Mouse (Mus musculus): ENCODE measurements around the gene Gm17387. TPM values are rescaled to one million over a fixed set of nuclear protein-coding genes. Genes with fewer than 3 reads are reported as not detected.
"Not testable (repeated sequence)": the region's sequence is repeated elsewhere in the genome, so short reads cannot be mapped to it uniquely, and the experiment has no call there.

Gene Gm17387
- polyA plus RNA-seq, 1 experiment from 2014 or later = not detected

DNA sequence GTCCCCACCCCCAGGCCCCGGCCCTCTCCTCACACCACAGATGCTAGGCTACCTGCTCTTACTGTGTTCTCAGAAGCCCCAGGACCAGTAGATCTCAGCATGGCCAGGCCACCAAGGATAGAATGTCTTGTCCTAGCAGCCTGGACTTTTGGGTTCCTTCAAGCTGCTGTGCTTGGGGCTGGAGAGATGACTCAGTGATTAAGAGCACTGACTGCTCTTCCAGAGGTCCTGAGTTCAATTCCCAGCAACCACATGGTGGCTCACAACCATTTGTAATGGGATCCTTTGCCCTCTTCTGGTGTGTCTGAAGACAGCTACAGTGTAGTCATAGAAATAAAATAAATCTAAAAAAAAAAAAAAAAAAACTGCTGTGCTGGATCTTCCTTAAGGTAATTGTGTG lies 11.1 kb upstream of the Gm17387 start, which contains the start of gene Ifitm6:
Ifitm6 (minus strand) TSS at position 101 of the 400 bp plus-strand sequence.
- 96% methylated on average over 1 of the region's 1 CpGs for WGBS
- H3K4me3 ChIP-seq (replicated peaks); H3K36me3 ChIP-seq; H3K4me2 ChIP-seq; H3K9me3 ChIP-seq; H3K4me1 ChIP-seq (replicated peaks); H3K9ac ChIP-seq (replicated peaks); H3K27me3 ChIP-seq; ATAC-seq (ENCODE audit: insufficient number of reproducible peaks, insufficient read depth, low FRiP score, low TSS enrichment, low read depth); H3K27ac ChIP-seq: not testable (repeated sequence)

DNA sequence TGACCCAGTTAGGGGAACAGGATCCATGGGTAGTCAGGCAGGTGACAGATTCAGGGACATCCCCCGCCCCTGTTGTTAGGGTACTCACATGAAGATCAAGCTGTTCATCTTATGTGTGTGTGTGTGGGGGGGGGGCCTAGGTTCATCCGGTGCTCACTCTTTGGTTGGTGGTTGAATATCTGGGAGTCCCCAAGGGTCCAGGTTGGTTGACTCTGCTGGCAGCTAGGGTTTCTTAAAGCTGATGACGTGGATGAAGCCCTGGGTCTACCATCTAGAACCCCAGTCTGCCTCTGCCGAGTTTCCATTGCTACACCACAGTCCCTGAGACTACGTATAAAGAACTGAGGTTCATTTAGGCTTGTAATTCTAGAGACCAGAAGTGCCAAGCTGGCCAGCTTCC lies 9.9 kb upstream of the Gm17387 start:
- H3K9me3 ChIP-seq = no peaks in the 10 kb centered on the region
- WGBS = 91% methylated on average over 5 of the region's 5 CpGs
- ATAC-seq (ENCODE audit: insufficient number of reproducible peaks, insufficient read depth, low FRiP score, low TSS enrichment, low read depth) = no peak

DNA sequence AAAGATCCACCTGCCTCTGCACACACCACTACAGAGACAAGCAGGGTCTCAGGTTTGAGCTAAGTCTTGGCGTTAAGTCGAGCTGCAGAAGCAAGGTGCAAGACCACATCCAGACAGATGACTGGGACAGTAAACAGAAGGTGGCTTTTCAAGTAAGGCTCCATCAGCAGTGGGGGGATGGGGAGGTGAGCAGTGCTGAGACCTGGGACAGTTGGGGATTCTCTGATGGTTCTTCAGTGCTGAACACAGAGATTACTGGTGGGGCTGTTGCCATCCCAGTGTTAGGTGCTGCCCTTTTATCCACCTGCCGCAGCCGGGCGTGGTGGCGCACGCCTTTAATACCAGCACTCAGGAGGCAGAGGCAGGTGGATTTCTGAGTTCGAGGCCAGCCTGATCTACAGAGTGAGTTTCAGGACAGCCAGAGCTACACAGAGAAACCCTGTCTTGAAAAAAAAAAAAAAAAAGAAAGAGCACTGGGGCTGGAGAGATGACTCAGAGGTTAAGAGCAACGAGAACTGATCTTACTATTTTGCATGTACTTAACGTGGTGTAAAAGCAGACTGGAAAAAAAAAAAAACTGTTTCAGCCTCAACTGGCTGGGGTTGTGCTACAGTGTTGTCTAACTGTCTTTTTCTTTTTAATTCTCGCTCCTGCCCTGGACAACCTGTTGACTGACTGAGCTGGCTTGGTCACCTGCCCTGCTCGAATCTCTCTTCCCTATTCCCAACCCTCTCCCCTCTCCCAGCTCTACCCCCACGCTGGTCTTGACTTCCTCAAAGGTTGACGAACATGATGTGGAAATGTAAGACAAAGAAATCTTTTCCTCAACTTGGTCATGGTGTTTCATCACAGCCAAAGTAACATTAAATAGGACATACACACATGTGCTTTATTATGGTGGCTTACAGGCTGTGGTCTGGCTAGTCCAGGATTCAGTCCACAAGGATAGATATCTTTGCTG lies 7.2 kb upstream of the Gm17387 start:
- no peak overlapping the region for H3K4me3 ChIP-seq (replicated peaks)
- no peaks in the 10 kb centered on the region for H3K9me3 ChIP-seq
- H3K9ac ChIP-seq (replicated peaks) = no peak overlapping the region
- 82% methylated on average over 14 of the region's 14 CpGs for WGBS
- no peak for ATAC-seq (ENCODE audit: insufficient number of reproducible peaks, insufficient read depth, low FRiP score, low TSS enrichment, low read depth)
- H3K4me1 ChIP-seq (replicated peaks) = peaks cover 3% of the 10 kb centered on the region; the same call in 1 of the 2 replicates
- H3K27ac ChIP-seq = no peak overlapping the region
- no peak overlapping the region for H3K4me2 ChIP-seq
- no peaks in the 10 kb centered on the region for H3K27me3 ChIP-seq
- H3K36me3 ChIP-seq = no peaks in the 10 kb centered on the region

More for the DNA sequence above, 9.9 kb upstream of the Gm17387 start:
- H3K27ac ChIP-seq = no peak overlapping the region
- H3K4me2 ChIP-seq = no peak overlapping the region
- no peaks in the 10 kb centered on the region for H3K4me1 ChIP-seq (replicated peaks)
- no peaks in the 10 kb centered on the region for H3K36me3 ChIP-seq
- H3K27me3 ChIP-seq = no peaks in the 10 kb centered on the region
- H3K9ac ChIP-seq (replicated peaks) = no peak overlapping the region
- H3K4me3 ChIP-seq (replicated peaks) = no peak overlapping the region

DNA sequence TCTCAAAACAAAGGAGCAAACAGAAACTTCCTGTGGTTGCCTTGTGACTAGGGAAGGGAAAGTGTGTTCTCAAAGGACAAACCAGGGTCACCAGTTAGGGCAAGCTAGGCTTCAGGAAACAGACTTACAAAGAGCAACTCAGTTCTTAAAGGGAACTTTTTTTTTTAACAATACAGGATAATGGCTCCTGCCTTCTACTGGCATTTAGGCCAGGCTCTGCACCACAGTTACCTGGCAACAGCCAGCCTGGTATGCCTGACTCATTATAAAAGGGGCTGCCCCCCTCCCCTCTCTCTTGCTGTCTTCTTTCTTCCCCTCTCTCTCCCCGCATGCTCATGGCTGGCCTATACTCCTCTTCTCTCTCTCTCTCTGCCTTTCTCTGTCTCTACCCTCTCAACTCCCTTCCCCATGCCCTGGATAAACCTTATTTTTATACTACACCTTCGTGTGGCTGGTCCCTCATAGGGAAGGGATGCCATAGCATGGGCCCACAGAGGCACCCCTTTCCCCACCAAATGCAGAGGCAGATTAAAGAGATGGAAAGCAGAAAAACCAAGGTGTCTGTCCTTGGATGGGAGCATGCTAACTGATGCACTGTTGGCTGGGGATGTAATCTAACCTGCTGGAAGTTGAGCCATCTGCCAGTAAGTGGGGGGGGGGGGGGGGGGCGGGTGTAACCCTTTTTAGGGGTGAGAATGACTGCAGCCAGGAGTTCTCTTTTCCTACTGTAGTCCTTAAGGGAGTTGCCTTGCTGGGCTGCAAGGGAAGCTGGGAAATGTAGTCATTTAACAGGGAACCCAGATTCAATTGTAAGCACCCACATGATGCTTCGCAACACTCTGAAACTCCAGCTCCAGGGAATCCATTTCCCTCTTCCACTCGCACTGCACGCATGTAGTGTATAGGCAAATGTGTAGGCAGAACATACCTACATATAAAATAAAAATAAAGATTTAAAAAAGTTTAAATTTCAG lies 3.8 kb upstream of the Gm17387 start:
- H3K9ac ChIP-seq (replicated peaks) = no peak overlapping the region
- no peaks in the 10 kb centered on the region for H3K36me3 ChIP-seq
- H3K4me1 ChIP-seq (replicated peaks) = peaks cover 3% of the 10 kb centered on the region; the same call in 1 of the 2 replicates
- H3K27me3 ChIP-seq = no peaks in the 10 kb centered on the region
- H3K9me3 ChIP-seq = no peaks in the 10 kb centered on the region
- no peak for ATAC-seq (ENCODE audit: insufficient number of reproducible peaks, insufficient read depth, low FRiP score, low TSS enrichment, low read depth)
- 50% methylated on average over 6 of the region's 6 CpGs for WGBS
- no peak overlapping the region for H3K4me2 ChIP-seq
- H3K27ac ChIP-seq = peak overlapping the region; percentile 14; the same call in 1 of the 2 replicates
- H3K4me3 ChIP-seq (replicated peaks) = no peak overlapping the region

DNA sequence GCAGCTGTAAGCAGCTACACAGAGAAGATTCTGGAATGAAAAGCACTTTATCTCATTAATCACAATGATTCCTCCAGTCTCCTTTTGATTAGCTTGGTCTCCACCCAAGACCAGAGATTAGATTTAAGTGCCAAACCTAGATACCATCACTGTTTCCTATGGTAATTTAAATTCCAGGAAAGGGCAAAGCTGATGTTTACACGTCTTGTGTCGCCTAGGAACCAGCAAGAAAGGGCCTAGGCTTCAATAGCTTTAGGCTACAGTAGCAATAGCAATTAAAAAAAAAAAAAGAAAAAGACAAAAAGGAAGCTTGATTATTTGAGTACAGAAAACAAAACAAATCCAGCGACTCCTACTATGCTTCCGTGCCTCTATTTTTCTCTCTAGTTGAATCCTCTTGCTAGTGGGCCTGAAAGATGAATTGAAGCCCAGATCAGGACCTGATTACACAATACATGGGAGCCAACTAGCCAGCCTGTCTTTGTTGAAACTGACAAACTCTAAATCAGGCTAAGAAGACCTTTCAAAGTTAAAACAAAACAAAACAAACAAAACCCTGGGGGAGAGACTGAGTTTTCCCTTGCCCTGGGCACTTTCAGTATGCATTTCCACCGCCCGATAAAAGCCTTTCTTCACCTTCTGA lies 2.7 kb upstream of the Gm17387 start:
- Histone ChIP-seq H3K4me1 (replicated peaks) (peaks cover 3% of the 10 kb centered on the region; the same call in 1 of the 2 replicates), H3K4me3 (replicated peaks) (no peak overlapping the region), H3K27me3 (no peaks in the 10 kb centered on the region), H3K4me2 (no peak overlapping the region), H3K36me3 (no peaks in the 10 kb centered on the region), H3K9me3 (no peaks in the 10 kb centered on the region), H3K9ac (replicated peaks) (no peak overlapping the region), H3K27ac (no peak overlapping the region)
- WGBS = 66% methylated on average over 6 of the region's 6 CpGs
- ATAC-seq (ENCODE audit: insufficient number of reproducible peaks, insufficient read depth, low FRiP score, low TSS enrichment, low read depth) = no peak

DNA sequence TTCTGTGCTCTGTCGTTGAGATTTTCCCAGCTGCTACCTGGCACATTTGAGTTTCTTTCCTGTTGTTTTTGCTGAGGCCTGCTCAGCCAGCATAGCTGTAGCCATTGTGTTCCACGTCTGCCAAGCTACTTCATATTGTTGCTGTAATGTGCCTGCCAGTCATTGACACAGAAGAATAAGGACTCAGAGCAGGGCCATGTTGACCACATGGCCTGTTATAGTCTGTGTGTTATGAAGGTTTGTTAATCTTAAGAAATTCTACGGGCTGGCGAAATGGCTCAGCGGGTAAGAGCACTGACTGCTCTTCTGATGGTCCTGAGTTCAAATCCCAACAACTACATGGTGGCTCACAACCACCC lies 2.2 kb upstream of the Gm17387 start:
- H3K4me3 ChIP-seq (replicated peaks) = no peak overlapping the region
- 69% methylated on average over 5 of the region's 5 CpGs for WGBS
- no peaks in the 10 kb centered on the region for H3K27me3 ChIP-seq
- no peak overlapping the region for H3K27ac ChIP-seq
- no peaks in the 10 kb centered on the region for H3K36me3 ChIP-seq
- no peak for ATAC-seq (ENCODE audit: insufficient number of reproducible peaks, insufficient read depth, low FRiP score, low TSS enrichment, low read depth)
- H3K4me1 ChIP-seq (replicated peaks) = peaks cover 3% of the 10 kb centered on the region; the same call in 1 of the 2 replicates
- no peaks in the 10 kb centered on the region for H3K9me3 ChIP-seq
- no peak overlapping the region for H3K4me2 ChIP-seq
- H3K9ac ChIP-seq (replicated peaks) = no peak overlapping the region

DNA sequence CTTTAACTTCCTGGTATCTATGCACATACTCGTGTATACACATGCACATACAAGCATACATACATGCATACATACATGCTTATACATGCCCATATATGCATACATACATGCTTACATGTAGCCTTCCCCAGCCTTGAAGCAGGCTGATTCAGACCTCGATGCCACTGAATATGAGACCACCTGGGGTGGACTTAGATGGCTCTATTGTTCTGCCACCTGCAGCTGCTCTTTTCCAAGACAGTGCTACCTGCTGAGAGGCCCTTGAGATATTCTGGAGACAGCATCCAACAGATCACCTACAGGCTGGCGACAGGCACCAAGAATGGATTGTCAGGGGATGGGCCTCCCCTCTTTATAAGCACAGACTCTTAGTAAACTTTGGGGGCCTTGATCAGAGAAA lies 1.5 kb downstream of the Gm17387 start:
- Histone ChIP-seq H3K9me3 (no peaks in the 10 kb centered on the region), H3K9ac (replicated peaks) (no peak overlapping the region), H3K36me3 (no peaks in the 10 kb centered on the region), H3K27ac (no peak overlapping the region), H3K4me1 (replicated peaks) (peaks cover 7% of the 10 kb centered on the region), H3K27me3 (no peaks in the 10 kb centered on the region), H3K4me2 (no peak overlapping the region), H3K4me3 (replicated peaks) (no peak overlapping the region)
- 57% methylated on average over 3 of the region's 3 CpGs for WGBS
- ATAC-seq (ENCODE audit: insufficient number of reproducible peaks, insufficient read depth, low FRiP score, low TSS enrichment, low read depth) = no peak

DNA sequence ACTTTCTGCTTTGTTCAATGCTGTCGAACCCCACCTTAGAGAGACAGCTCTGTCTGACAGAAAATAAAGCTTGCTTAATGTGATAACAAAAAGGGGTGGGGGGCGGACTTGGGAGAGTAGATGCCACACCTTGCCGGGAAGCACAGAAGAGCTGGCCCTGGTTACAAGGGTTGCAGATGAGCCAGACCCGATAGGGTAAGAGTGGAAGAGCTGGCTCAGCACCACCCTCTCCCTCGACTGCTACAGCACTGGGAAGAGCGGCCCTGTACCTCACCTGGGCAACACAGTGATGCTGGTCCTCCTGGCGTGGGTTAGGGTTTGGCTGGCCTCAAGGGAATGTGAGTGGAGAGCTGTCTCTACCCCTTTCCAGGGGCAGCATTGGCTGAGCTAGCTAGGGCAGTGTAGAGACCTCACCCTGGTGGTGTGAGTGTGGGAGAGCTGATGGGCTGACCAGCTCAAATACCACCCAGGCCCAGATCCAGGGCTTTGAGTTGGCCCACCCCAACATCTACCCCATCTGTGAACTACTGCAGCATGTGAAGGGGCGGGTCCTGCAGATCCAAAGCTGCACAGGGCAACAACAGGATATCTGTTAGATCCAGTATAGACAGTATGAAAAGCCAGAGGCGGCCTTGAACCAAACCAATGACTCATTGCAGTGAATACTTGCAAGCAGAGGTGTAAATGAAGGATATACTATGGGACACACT lies 3.7 kb downstream of the Gm17387 start:
- ATAC-seq (ENCODE audit: insufficient number of reproducible peaks, insufficient read depth, low FRiP score, low TSS enrichment, low read depth) = no peak

DNA sequence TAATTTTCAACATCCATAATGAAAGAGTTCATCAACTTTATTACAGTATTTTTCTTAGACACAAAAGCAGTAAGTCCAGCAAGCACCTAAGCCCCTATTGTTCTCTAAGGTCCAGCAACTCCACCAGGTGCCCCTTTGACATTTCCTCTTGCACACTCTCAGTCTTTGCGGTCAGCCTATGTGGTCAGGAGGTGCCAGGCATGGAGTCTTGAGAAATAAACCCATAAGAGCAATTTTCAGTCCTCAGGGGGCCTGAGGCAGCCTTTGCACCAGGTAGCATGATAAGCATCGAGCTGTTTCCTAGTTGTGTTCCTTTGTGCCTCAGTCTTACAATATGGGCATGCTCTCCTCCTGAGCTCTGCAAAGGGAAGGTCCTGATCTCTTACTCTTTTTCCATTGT lies 7.7 kb downstream of the Gm17387 start:
- H3K27me3 ChIP-seq; H3K9ac ChIP-seq (replicated peaks); H3K27ac ChIP-seq; ATAC-seq (ENCODE audit: insufficient number of reproducible peaks, insufficient read depth, low FRiP score, low TSS enrichment, low read depth); H3K4me2 ChIP-seq; H3K9me3 ChIP-seq; H3K4me3 ChIP-seq (replicated peaks); H3K36me3 ChIP-seq: not testable (repeated sequence)
- WGBS = 86% methylated on average over 1 of the region's 2 CpGs
- peaks cover 18% of the 10 kb centered on the region for H3K4me1 ChIP-seq (replicated peaks)

More for the DNA sequence above, 3.7 kb downstream of the Gm17387 start:
- no peaks in the 10 kb centered on the region for H3K27me3 ChIP-seq
- H3K36me3 ChIP-seq = no peaks in the 10 kb centered on the region
- no peak overlapping the region for H3K27ac ChIP-seq
- no peak overlapping the region for H3K9ac ChIP-seq (replicated peaks)
- WGBS = 73% methylated on average over 9 of the region's 9 CpGs
- no peaks in the 10 kb centered on the region for H3K9me3 ChIP-seq
- no peak overlapping the region for H3K4me3 ChIP-seq (replicated peaks)
- no peak overlapping the region for H3K4me2 ChIP-seq
- peaks cover 7% of the 10 kb centered on the region; the same call in 1 of the 2 replicates for H3K4me1 ChIP-seq (replicated peaks)
